In genomic region chr6:42350021-42350967, GRCm38 (mm10) we compare ENCODE assay signal across 7 mouse cellular contexts. TPM values are rescaled to one million over a fixed set of nuclear protein-coding genes. Genes with fewer than 3 reads are reported as not detected.
DNase-seq lines count a peak whose midpoint lies in the region; ATAC-seq lines count a peak whose summit lies in the region.

No protein-coding gene starts in this region.

- H3K4me1 ChIP-seq in hindbrain, embryonic 13.5 days (replicated peaks): peaks cover 55% of the 10 kb centered on the region

- peaks cover 19% of the 10 kb centered on the region for H3K36me3 ChIP-seq in hindbrain, embryonic 13.5 days

- ATAC-seq in hindbrain, embryonic 13.5 days (ENCODE audit: low FRiP score): peak; percentile 62

- no peaks in the 10 kb centered on the region for H3K9me3 ChIP-seq in hindbrain, embryonic 13.5 days

- no peaks in the 10 kb centered on the region for H3K27me3 ChIP-seq in hindbrain, embryonic 13.5 days

- peak overlapping the region; percentile 88 for H3K27ac ChIP-seq in hindbrain, embryonic 13.5 days

- H3K4me2 ChIP-seq in hindbrain, embryonic 13.5 days: peak overlapping the region; percentile 75

- peak overlapping the region; percentile 91 for H3K9ac ChIP-seq in hindbrain, embryonic 13.5 days

- WGBS in hindbrain, embryonic 13.5 days: under 1% methylated on average over 65 of the region's 72 CpGs

- peak overlapping the region; percentile 77 for H3K4me3 ChIP-seq in hindbrain, embryonic 13.5 days

- peak; percentile 85 for DNase-seq in ZHBTc4 (ENCODE audit: low read depth, low spot score)
- peak; percentile 88 for DNase-seq in cerebellum, adult 9-10 months
- peak; percentile 58 to 62 for DNase-seq in frontal cortex, postnatal 25 days (ENCODE audit: low spot score in 2 of 2)
- peak; percentile 51 to 68 for DNase-seq in layer of hippocampus, postnatal 36 days
- peak; percentile 91 for DNase-seq in lung, postnatal 10 days
- DNase-seq in right cerebral cortex, postnatal 14 days: peak; percentile 85

RNA-seq across cellular contexts. Expression of gene Zyx, which starts 0.9 kb away (rescaled TPM):
- polyA plus RNA-seq in hindbrain, embryonic 13.5 days (2015; fragmentation: Nextera tagmentation; extraction: Ambion mirVana): 47.5 and 50.1 TPM in 2 replicates
- 10 to 100 TPM; 42.8 to 45.0 TPM for total RNA-seq in layer of hippocampus, postnatal 36 days (2021)

RNA-seq across cellular contexts. Expression of gene Epha1, which starts 22.8 kb away (rescaled TPM):
- polyA plus RNA-seq in hindbrain, embryonic 13.5 days (2015; fragmentation: Nextera tagmentation; extraction: Ambion mirVana): 0.31 and 0.68 TPM in 2 replicates
- total RNA-seq in layer of hippocampus, postnatal 36 days (2021): under 1 TPM in 1 of 2 experiments, not detected in 1; 0.15 TPM

RNA-seq across cellular contexts. Expression of gene Fam131b, which starts 25.9 kb away (rescaled TPM):
- polyA plus RNA-seq in hindbrain, embryonic 13.5 days (2015; fragmentation: Nextera tagmentation; extraction: Ambion mirVana): 5.8 and 6.7 TPM in 2 replicates
- 10 to 100 TPM; 76.2 to 77.0 TPM for total RNA-seq in layer of hippocampus, postnatal 36 days (2021)

RNA-seq across cellular contexts. Expression of gene Tas2r143, which starts 49.7 kb away (rescaled TPM):
- not detected in 2 replicates for polyA plus RNA-seq in hindbrain, embryonic 13.5 days (2015; fragmentation: Nextera tagmentation; extraction: Ambion mirVana)
- under 1 TPM in 1 of 2 experiments, not detected in 1; 0.40 TPM for total RNA-seq in layer of hippocampus, postnatal 36 days (2021)

RNA-seq across cellular contexts. Expression of gene Tas2r135, which starts 54.9 kb away (rescaled TPM):
- polyA plus RNA-seq in hindbrain, embryonic 13.5 days (2015; fragmentation: Nextera tagmentation; extraction: Ambion mirVana): not detected in 2 replicates
- not detected for total RNA-seq in layer of hippocampus, postnatal 36 days (2021)

Comparison
In these comparisons a context has a peak if more than half of its experiments do, and no peak if none do; other contexts are left out.
1. Peak in every context shown above with its lines: DNase-seq, ATAC-seq, H3K4me3 ChIP-seq and H3K27ac ChIP-seq.